Mouse (Mus musculus) neural tube, embryonic 13.5 days (tissue): ENCODE measurements around the gene Morf4l2. TPM values are rescaled to one million over a fixed set of nuclear protein-coding genes. Genes with fewer than 3 reads are reported as not detected.
A peak's percentile ranks its signal among the peaks of the same experiment; 100 is the strongest.

Source experiments
- ATAC-seq: fragments of 200-750 bp; cut with Nextera tagmentation; 2 replicates; pipeline ENCODE4 v1.8.0; 2017; ENCODE audit warnings: low read depth, mild to moderate bottlenecking, moderate TSS enrichment, moderate library complexity
- H3K27ac ChIP-seq: fragments of 300-500 bp; sonication (generic); replicated peaks from 2 replicates; pipeline ENCODE4 v1.5.1; 2015; ENCODE audit warnings: moderate library complexity, mild to moderate bottlenecking, inconsistent platforms
- H3K27me3 ChIP-seq: fragments of 300-500 bp; sonication (generic); 2 replicates; pipeline ENCODE4 v1.6.1; 2015; ENCODE audit warnings: mild to moderate bottlenecking, inconsistent platforms
- H3K36me3 ChIP-seq: fragments of 300-500 bp; sonication (generic); 2 replicates; pipeline ENCODE4 v1.6.1; 2015; ENCODE audit warnings: mild to moderate bottlenecking, inconsistent platforms
- H3K4me1 ChIP-seq: fragments of 300-500 bp; sonication (generic); replicated peaks from 2 replicates; pipeline ENCODE4 v1.6.1; 2015; ENCODE audit warnings: inconsistent platforms
- H3K4me2 ChIP-seq: fragments of 300-500 bp; sonication (generic); 2 replicates; pipeline ENCODE4 v1.6.1; 2015; ENCODE audit warnings: inconsistent platforms, mild to moderate bottlenecking, moderate library complexity
- H3K4me3 ChIP-seq: fragments of 300-500 bp; sonication (generic); 2 replicates; pipeline ENCODE4 v1.5.1; 2015; ENCODE audit warnings: mild to moderate bottlenecking, inconsistent platforms
- H3K9ac ChIP-seq: fragments of 300-500 bp; sonication (generic); 2 replicates; pipeline ENCODE4 v1.6.1; 2015; ENCODE audit warnings: moderate library complexity, mild to moderate bottlenecking, inconsistent platforms
- H3K9me3 ChIP-seq: fragments of 300-500 bp; sonication (generic); 2 replicates; pipeline ENCODE4 v1.6.1; 2016; ENCODE audit warnings: inconsistent platforms
- WGBS: fragments of 180-500 bp; shearing (Covaris S2); methylation state at CpG from one replicate; pipeline ENCODE4 v1.1.7; 2015; 5-methylcytosine and 5-hydroxymethylcytosine counted together
- polyA plus RNA-seq: library from polyadenylated mRNA; unstranded; fragments of >200 nt; fragmentation: Nextera tagmentation; extraction: Ambion mirVana; gene quantifications from 2 replicates; pipeline ENCODE4 v1.2.1, GENCODE M21; 2015

Morf4l2 gene
- 508 and 542 TPM in 2 replicates for polyA plus RNA-seq

GRCm38 (mm10) chrX:136743459-136743858 is at the start of gene Morf4l2:
Gene Morf4l2 (minus strand): TSS chrX:136743690.
- Histone ChIP-seq H3K9ac (peak within 1 kb of the TSS; percentile 63), H3K27ac (peak within 1 kb of the TSS; percentile 88), H3K27me3 (no peaks in the 10 kb centered on the region), H3K9me3 (no peaks in the 10 kb centered on the region), H3K4me3 (peak within 1 kb of the TSS; percentile 54), H3K4me1 (peaks cover 6% of the 10 kb centered on the region), H3K4me2 (peak within 1 kb of the TSS; percentile 59), H3K36me3 (no peaks in the 10 kb centered on the region)
- no peak for ATAC-seq
- WGBS = 91% methylated on average over 12 of the region's 12 CpGs

GRCm38 (mm10) chrX:136789446-136789845 is 46.0 kb upstream of the Morf4l2 start:
- WGBS = 88% methylated on average over 4 of the region's 4 CpGs
- no peak overlapping the region for H3K4me3 ChIP-seq

GRCm38 (mm10) chrX:136780041-136780440 is 36.6 kb upstream of the Morf4l2 start, which contains the start of gene Glra4:
Gene Glra4 (minus strand): TSS chrX:136780141.
- Histone ChIP-seq H3K9ac (no peak within 1 kb of the TSS), H3K4me3 (no peak within 1 kb of the TSS), H3K36me3 (no peaks in the 10 kb centered on the region), H3K4me1 (no peaks in the 10 kb centered on the region), H3K9me3 (no peaks in the 10 kb centered on the region), H3K27me3 (0 out of 2 replicates have a peak, but pooled peaks cover 4% of the 10 kb centered on the region), H3K27ac (no peak within 1 kb of the TSS), H3K4me2 (no peak within 1 kb of the TSS)
- no peak for ATAC-seq
- WGBS = 69% methylated on average over 3 of the region's 3 CpGs

More at GRCm38 (mm10) chrX:136789446-136789845, 46.0 kb upstream of the Morf4l2 start:
- no peaks in the 10 kb centered on the region for H3K4me1 ChIP-seq
- H3K9ac ChIP-seq = no peak overlapping the region
- ATAC-seq = no peak
- no peak overlapping the region for H3K4me2 ChIP-seq
- peaks cover 4% of the 10 kb centered on the region; the same call in 1 of the 2 replicates for H3K36me3 ChIP-seq
- H3K27me3 ChIP-seq = no peaks in the 10 kb centered on the region
- no peaks in the 10 kb centered on the region for H3K9me3 ChIP-seq
- H3K27ac ChIP-seq = no peak overlapping the region

GRCm38 (mm10) chrX:136779262-136779661 is 35.8 kb upstream of the Morf4l2 start:
- H3K36me3 ChIP-seq = no peaks in the 10 kb centered on the region
- no peaks in the 10 kb centered on the region for H3K4me1 ChIP-seq
- 0 out of 2 replicates have a peak, but pooled peaks cover 4% of the 10 kb centered on the region for H3K27me3 ChIP-seq
- H3K27ac ChIP-seq = no peak overlapping the region
- H3K9me3 ChIP-seq = no peaks in the 10 kb centered on the region
- no peak overlapping the region for H3K9ac ChIP-seq
- no peak overlapping the region for H3K4me2 ChIP-seq
- 54% methylated on average over 2 of the region's 2 CpGs for WGBS
- no peak for ATAC-seq
- no peak overlapping the region for H3K4me3 ChIP-seq

GRCm38 (mm10) chrX:136778046-136778445 is 34.6 kb upstream of the Morf4l2 start:
- Histone ChIP-seq H3K9ac (no peak overlapping the region), H3K27ac (no peak overlapping the region), H3K36me3 (no peaks in the 10 kb centered on the region), H3K9me3 (no peaks in the 10 kb centered on the region), H3K4me3 (no peak overlapping the region), H3K27me3 (no peaks in the 10 kb centered on the region), H3K4me1 (no peaks in the 10 kb centered on the region), H3K4me2 (no peak overlapping the region)
- WGBS = 70% methylated on average over 3 of the region's 3 CpGs
- ATAC-seq = no peak

- H3K4me1 ChIP-seq = no peaks in the 10 kb centered on the region
- H3K4me3 ChIP-seq = no peak overlapping the region
- no peak overlapping the region for H3K27ac ChIP-seq
- no peak overlapping the region for H3K4me2 ChIP-seq
- no peaks in the 10 kb centered on the region for H3K27me3 ChIP-seq
- H3K9ac ChIP-seq = no peak overlapping the region
- 72% methylated on average over 1 of the region's 1 CpGs for WGBS
- H3K36me3 ChIP-seq = no peaks in the 10 kb centered on the region
- no peak for ATAC-seq
- no peaks in the 10 kb centered on the region for H3K9me3 ChIP-seq
Measured at GRCm38 (mm10) chrX:136773035-136773434, 29.5 kb upstream of the Morf4l2 start.

GRCm38 (mm10) chrX:136761103-136762074 is 17.9 kb upstream of the Morf4l2 start:
- no peak overlapping the region for H3K4me2 ChIP-seq
- no peaks in the 10 kb centered on the region for H3K4me1 ChIP-seq
- whole genome bisulfite sequencing = 72% methylated on average over 11 of the region's 11 CpGs
- no peaks in the 10 kb centered on the region for H3K27me3 ChIP-seq
- H3K9ac ChIP-seq = no peak overlapping the region
- H3K27ac ChIP-seq = no peak overlapping the region
- H3K36me3 ChIP-seq = no peaks in the 10 kb centered on the region
- no peak overlapping the region for H3K4me3 ChIP-seq
- ATAC-seq = peak; percentile 32; the same call in 1 of the 2 replicates
- no peaks in the 10 kb centered on the region for H3K9me3 ChIP-seq

GRCm38 (mm10) chrX:136755464-136755863 is 12.0 kb upstream of the Morf4l2 start:
- H3K4me2 ChIP-seq = no peak overlapping the region
- no peak overlapping the region for H3K9ac ChIP-seq
- no peak overlapping the region for H3K27ac ChIP-seq
- ATAC-seq = no peak
- no peaks in the 10 kb centered on the region for H3K36me3 ChIP-seq
- H3K9me3 ChIP-seq = no peaks in the 10 kb centered on the region
- H3K4me1 ChIP-seq = no peaks in the 10 kb centered on the region
- H3K4me3 ChIP-seq = no peak overlapping the region
- 82% methylated on average over 3 of the region's 3 CpGs for WGBS
- no peaks in the 10 kb centered on the region for H3K27me3 ChIP-seq

- no peaks in the 10 kb centered on the region for H3K9me3 ChIP-seq
- H3K27me3 ChIP-seq = no peaks in the 10 kb centered on the region
- no peak overlapping the region for H3K27ac ChIP-seq
- ATAC-seq = no peak
- H3K4me1 ChIP-seq = no peaks in the 10 kb centered on the region
- WGBS = 70% methylated on average over 4 of the region's 4 CpGs
- H3K4me3 ChIP-seq = no peak overlapping the region
- 0 out of 2 replicates have a peak, but pooled peaks cover 4% of the 10 kb centered on the region for H3K36me3 ChIP-seq
- H3K9ac ChIP-seq = no peak overlapping the region
- no peak overlapping the region for H3K4me2 ChIP-seq
Measured at GRCm38 (mm10) chrX:136749329-136749728, 5.8 kb upstream of the Morf4l2 start.

- no peak for ATAC-seq
- no peak overlapping the region for H3K4me3 ChIP-seq
- no peak overlapping the region for H3K9ac ChIP-seq
- H3K9me3 ChIP-seq = no peaks in the 10 kb centered on the region
- no peak overlapping the region for H3K4me2 ChIP-seq
- H3K4me1 ChIP-seq = no peaks in the 10 kb centered on the region
- 0 out of 2 replicates have a peak, but pooled peaks cover 4% of the 10 kb centered on the region for H3K36me3 ChIP-seq
- H3K27ac ChIP-seq = no peak overlapping the region
- H3K27me3 ChIP-seq = no peaks in the 10 kb centered on the region
- 78% methylated on average over 8 of the region's 8 CpGs for WGBS
Measured at GRCm38 (mm10) chrX:136744663-136745062, 1.2 kb upstream of the Morf4l2 start.

GRCm38 (mm10) chrX:136742661-136743103 is 808 bp downstream of the Morf4l2 start:
- Histone ChIP-seq H3K9ac (peak overlapping the region; percentile 63), H3K27ac (peak overlapping the region; percentile 88), H3K4me1 (peaks cover 9% of the 10 kb centered on the region), H3K4me2 (peak overlapping the region; percentile 59), H3K4me3 (peak overlapping the region; percentile 54), H3K36me3 (no peaks in the 10 kb centered on the region), H3K27me3 (no peaks in the 10 kb centered on the region), H3K9me3 (no peaks in the 10 kb centered on the region)
- no peak for ATAC-seq
- 31% methylated on average over 5 of the region's 5 CpGs for WGBS

- Histone ChIP-seq H3K9me3 (no peaks in the 10 kb centered on the region), H3K4me3 (peak overlapping the region; percentile 54), H3K36me3 (no peaks in the 10 kb centered on the region), H3K27me3 (no peaks in the 10 kb centered on the region), H3K4me2 (peak overlapping the region; percentile 59), H3K9ac (peak overlapping the region; percentile 63), H3K27ac (peak overlapping the region; percentile 88), H3K4me1 (peaks cover 9% of the 10 kb centered on the region)
- WGBS = 28% methylated on average over 10 of the region's 10 CpGs
- ATAC-seq = no peak
Measured at GRCm38 (mm10) chrX:136742241-136742640, 1.2 kb downstream of the Morf4l2 start.
